Mouse (Mus musculus) liver, embryonic 12.5 days (tissue): ENCODE data around the gene Sorcs2. TPM values are rescaled to one million over a fixed set of nuclear protein-coding genes. Genes with fewer than 3 reads are reported as not detected.

ENCODE experiments used
- ATAC-seq: fragments of 200-750 bp; cut with Nextera tagmentation; 2 replicates; pipeline ENCODE4 v1.8.0; 2017; ENCODE audit warnings: moderate number of reproducible peaks, mild to moderate bottlenecking, moderate library complexity
- H3K27ac ChIP-seq: fragments of 300-500 bp; sonication (generic); 2 replicates; pipeline ENCODE4 v1.5.1; 2016; ENCODE audit warnings: mild to moderate bottlenecking
- H3K27me3 ChIP-seq: fragments of 300-500 bp; sonication (generic); replicated peaks from 2 replicates; pipeline ENCODE4 v1.6.1; 2016; ENCODE audit warnings: mild to moderate bottlenecking, moderate library complexity
- H3K36me3 ChIP-seq: fragments of 300-500 bp; sonication (generic); 2 replicates; pipeline ENCODE4 v1.6.1; 2016; ENCODE audit warnings: mild to moderate bottlenecking, moderate library complexity
- H3K4me1 ChIP-seq: fragments of 300-500 bp; sonication (generic); 2 replicates; pipeline ENCODE4 v1.6.1; 2016
- H3K4me2 ChIP-seq: fragments of 300-500 bp; sonication (generic); 2 replicates; pipeline ENCODE4 v1.6.1; 2016; ENCODE audit warnings: mild to moderate bottlenecking, moderate library complexity
- H3K4me3 ChIP-seq: fragments of 300-500 bp; sonication (generic); 2 replicates; pipeline ENCODE4 v1.5.1; 2016; ENCODE audit warnings: mild to moderate bottlenecking, moderate library complexity
- H3K9ac ChIP-seq: fragments of 300-500 bp; sonication (generic); 2 replicates; pipeline ENCODE4 v1.6.1; 2016; ENCODE audit warnings: mild to moderate bottlenecking, moderate library complexity
- H3K9me3 ChIP-seq: fragments of 300-500 bp; sonication (generic); replicated peaks from 2 replicates; pipeline ENCODE4 v1.6.1; 2016; ENCODE audit warnings: mild to moderate bottlenecking, moderate library complexity
- WGBS: fragments of 180-500 bp; shearing (Covaris S2); methylation state at CpG from one replicate; pipeline ENCODE4 v1.1.7; 2016; ENCODE audit not compliant: insufficient replicate concordance; 5-methylcytosine and 5-hydroxymethylcytosine counted together
- polyA plus RNA-seq: library from polyadenylated mRNA; unstranded; fragments of >200 nt; fragmentation: Nextera tagmentation; extraction: Ambion mirVana; gene quantifications from 2 replicates; pipeline ENCODE4 v1.2.1, GENCODE M21; 2016

Sorcs2 gene
- polyA plus RNA-seq, 1 experiment from 2014 or later, result 1.2 TPM

GRCm38 (mm10) chr5:36007649-36008048 lies 390.3 kb downstream of the Sorcs2 start:
- Histone ChIP-seq H3K4me1 (no peaks in the 10 kb centered on the region), H3K27me3 (no peaks in the 10 kb centered on the region), H3K9ac (no peak overlapping the region), H3K4me3 (no peak overlapping the region), H3K36me3 (no peaks in the 10 kb centered on the region), H3K4me2 (no peak overlapping the region), H3K27ac (no peak overlapping the region), H3K9me3 (no peaks in the 10 kb centered on the region)
- no peak for ATAC-seq
- 69% methylated on average over 10 of the region's 10 CpGs for WGBS

GRCm38 (mm10) chr5:36006586-36006985 lies 391.4 kb downstream of the Sorcs2 start:
- 54% methylated on average over 5 of the region's 5 CpGs for WGBS
- Histone ChIP-seq H3K4me3 (no peak overlapping the region), H3K27me3 (no peaks in the 10 kb centered on the region), H3K9ac (no peak overlapping the region), H3K36me3 (no peaks in the 10 kb centered on the region), H3K27ac (no peak overlapping the region), H3K4me1 (no peaks in the 10 kb centered on the region), H3K4me2 (no peak overlapping the region), H3K9me3 (no peaks in the 10 kb centered on the region)
- ATAC-seq, result no peak

- WGBS, result 52% methylated on average over 8 of the region's 8 CpGs
- Histone ChIP-seq H3K9me3 (no peaks in the 10 kb centered on the region), H3K27me3 (no peaks in the 10 kb centered on the region), H3K4me1 (no peaks in the 10 kb centered on the region), H3K9ac (no peak overlapping the region), H3K4me3 (no peak overlapping the region), H3K27ac (no peak overlapping the region), H3K36me3 (no peaks in the 10 kb centered on the region), H3K4me2 (no peak overlapping the region)
- ATAC-seq, result no peak
Measured at GRCm38 (mm10) chr5:36006106-36006505, 391.8 kb downstream of the Sorcs2 start.

DNA sequence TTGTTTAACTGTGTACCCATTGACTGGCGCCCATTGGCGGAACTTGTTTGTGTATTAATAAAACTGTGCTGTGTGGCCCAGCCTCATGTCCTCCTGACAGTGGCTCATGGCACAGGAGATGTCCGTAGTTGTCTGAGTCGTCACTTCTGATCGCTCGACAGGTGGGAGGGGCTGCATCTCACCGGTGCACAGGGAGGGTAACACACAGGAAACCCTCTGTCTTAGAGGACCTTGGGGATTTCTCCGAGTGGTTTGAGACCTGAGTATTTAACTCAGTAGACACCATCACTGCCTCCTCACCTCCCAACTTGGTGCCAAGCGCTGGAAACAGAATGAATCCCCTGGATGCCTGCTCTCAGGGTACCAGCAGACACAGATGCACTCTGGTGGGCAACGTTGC lies 394.1 kb downstream of the Sorcs2 start:
- no peaks in the 10 kb centered on the region for H3K36me3 ChIP-seq
- no peak overlapping the region for H3K9ac ChIP-seq
- no peaks in the 10 kb centered on the region for H3K27me3 ChIP-seq
- no peaks in the 10 kb centered on the region for H3K4me1 ChIP-seq
- WGBS, result 59% methylated on average over 10 of the region's 10 CpGs
- H3K9me3 ChIP-seq, result no peaks in the 10 kb centered on the region
- H3K4me3 ChIP-seq, result no peak overlapping the region
- ATAC-seq, result no peak
- no peak overlapping the region for H3K27ac ChIP-seq
- no peak overlapping the region for H3K4me2 ChIP-seq

DNA sequence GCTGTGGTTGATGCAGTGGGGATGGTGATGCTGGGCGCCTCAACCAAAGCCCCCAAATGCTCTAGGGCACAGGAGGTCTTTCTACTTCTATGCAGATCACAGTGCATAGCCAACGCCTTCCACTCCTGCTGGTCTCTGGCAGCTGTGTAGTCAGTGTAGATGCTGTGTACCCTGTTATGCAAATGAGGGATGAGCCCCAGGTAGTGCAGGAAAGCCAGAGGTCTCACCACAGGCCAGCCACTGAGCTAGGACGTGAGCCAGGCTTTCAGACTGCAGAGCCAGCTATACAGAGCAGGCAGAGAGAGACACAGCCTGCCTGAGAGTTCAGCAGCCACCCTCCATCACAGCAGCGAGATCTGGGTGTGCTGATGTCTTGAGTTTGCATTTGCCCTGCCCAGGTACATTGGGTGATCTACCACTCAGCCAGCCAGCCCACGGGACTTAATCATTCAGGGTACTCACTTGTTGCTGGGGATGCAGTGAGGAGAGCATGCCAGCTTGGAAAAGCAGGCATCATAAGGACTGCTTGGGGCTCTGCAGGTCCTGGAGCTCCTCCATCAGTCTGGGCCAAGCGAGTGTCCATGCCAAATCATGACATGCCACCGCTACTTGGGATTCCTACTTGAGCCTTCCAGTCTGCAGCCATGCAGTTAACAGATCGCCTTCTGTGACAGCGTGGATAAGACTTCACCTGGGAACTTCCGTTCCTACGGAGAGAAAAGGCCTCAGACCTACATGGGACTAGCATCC lies 407.8 kb downstream of the Sorcs2 start:
- H3K4me3 ChIP-seq, result no peak overlapping the region
- H3K9ac ChIP-seq, result no peak overlapping the region
- no peaks in the 10 kb centered on the region for H3K27me3 ChIP-seq
- ATAC-seq, result no peak
- H3K9me3 ChIP-seq, result no peaks in the 10 kb centered on the region
- no peak overlapping the region for H3K4me2 ChIP-seq
- no peaks in the 10 kb centered on the region for H3K4me1 ChIP-seq
- H3K36me3 ChIP-seq, result no peaks in the 10 kb centered on the region; the same call in 1 of the 2 replicates
- no peak overlapping the region for H3K27ac ChIP-seq
- WGBS, result 64% methylated on average over 11 of the region's 11 CpGs

GRCm38 (mm10) chr5:35989506-35989905 lies 408.4 kb downstream of the Sorcs2 start:
- ATAC-seq, result no peak
- H3K4me3 ChIP-seq, result no peak overlapping the region
- H3K27ac ChIP-seq, result no peak overlapping the region
- H3K9me3 ChIP-seq, result no peaks in the 10 kb centered on the region
- H3K9ac ChIP-seq, result no peak overlapping the region
- no peaks in the 10 kb centered on the region for H3K4me1 ChIP-seq
- WGBS, result 66% methylated on average over 6 of the region's 6 CpGs
- H3K27me3 ChIP-seq, result no peaks in the 10 kb centered on the region
- H3K36me3 ChIP-seq, result no peaks in the 10 kb centered on the region; the same call in 1 of the 2 replicates
- H3K4me2 ChIP-seq, result no peak overlapping the region

DNA sequence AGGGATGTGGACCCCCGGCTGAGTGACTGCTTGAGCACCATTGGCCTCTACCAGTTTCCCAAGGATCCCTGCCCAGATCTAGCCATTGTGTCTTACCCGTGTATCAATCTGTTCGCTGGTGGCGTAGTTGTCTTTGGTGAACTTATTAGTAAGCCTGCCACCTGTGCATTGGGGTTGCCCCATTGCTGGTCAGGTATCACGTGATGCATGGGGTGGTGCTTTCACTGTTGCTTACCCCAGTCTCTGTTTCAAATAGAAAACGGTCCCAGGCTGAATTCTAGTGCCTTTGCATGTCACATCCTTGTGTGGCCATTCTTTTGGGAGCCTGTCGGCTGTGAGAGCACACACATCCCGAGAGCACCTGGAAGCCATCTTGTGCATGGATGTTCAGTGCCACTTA lies 409.9 kb downstream of the Sorcs2 start:
- Histone ChIP-seq H3K9ac (no peak overlapping the region), H3K27ac (no peak overlapping the region), H3K9me3 (no peaks in the 10 kb centered on the region), H3K36me3 (no peaks in the 10 kb centered on the region; the same call in 1 of the 2 replicates), H3K4me2 (no peak overlapping the region), H3K4me1 (no peaks in the 10 kb centered on the region), H3K27me3 (no peaks in the 10 kb centered on the region), H3K4me3 (no peak overlapping the region)
- no peak for ATAC-seq
- 73% methylated on average over 8 of the region's 8 CpGs for WGBS

DNA sequence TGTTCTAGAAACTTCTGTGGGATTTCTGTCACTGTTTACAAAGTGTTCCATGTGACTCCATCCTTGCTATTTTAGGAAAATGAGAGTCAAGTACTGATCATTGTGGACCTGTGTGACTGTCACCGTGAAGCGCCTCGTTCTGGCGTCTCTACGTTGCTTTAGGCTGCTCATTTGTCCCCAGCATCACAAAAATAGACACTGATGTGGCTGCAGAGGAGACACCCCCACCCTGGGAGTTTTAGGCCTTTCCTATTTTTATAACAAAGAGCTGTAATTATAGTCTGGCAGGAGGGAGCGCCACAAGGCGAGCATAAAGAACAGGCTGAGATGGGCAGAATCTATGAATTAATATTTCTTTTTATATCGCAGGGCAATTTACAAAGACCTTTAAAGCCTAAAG lies 412.3 kb downstream of the Sorcs2 start:
- no peaks in the 10 kb centered on the region for H3K27me3 ChIP-seq
- no peak overlapping the region for H3K4me2 ChIP-seq
- WGBS, result 67% methylated on average over 8 of the region's 8 CpGs
- H3K4me3 ChIP-seq, result no peak overlapping the region
- no peaks in the 10 kb centered on the region; the same call in 1 of the 2 replicates for H3K36me3 ChIP-seq
- no peaks in the 10 kb centered on the region for H3K9me3 ChIP-seq
- no peaks in the 10 kb centered on the region for H3K4me1 ChIP-seq
- H3K27ac ChIP-seq, result no peak overlapping the region
- no peak overlapping the region for H3K9ac ChIP-seq
- ATAC-seq, result no peak

DNA sequence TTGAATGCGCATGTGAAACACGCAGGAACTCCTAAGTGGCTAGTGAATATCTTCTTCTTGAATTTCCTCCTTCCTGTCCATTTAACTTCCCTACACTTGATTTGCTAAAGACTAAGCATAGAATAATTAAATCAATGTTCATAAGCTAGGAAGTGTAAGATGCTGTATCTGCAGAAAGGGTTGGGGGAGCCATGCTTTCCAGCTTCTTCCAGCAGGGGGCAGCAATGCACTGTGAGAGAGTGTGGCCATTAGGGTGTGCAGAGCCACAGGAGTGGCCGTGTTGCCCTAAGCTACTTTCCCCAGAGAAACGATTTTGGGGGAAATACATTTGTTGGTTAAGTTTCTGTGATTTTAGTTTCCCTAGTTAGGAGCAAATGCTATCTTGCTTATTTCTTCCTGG lies 416.0 kb downstream of the Sorcs2 start:
- Histone ChIP-seq H3K4me1 (no peaks in the 10 kb centered on the region), H3K9me3 (no peaks in the 10 kb centered on the region), H3K27me3 (no peaks in the 10 kb centered on the region), H3K36me3 (peaks cover 2% of the 10 kb centered on the region; the same call in 1 of the 2 replicates), H3K27ac (no peak overlapping the region), H3K9ac (no peak overlapping the region), H3K4me3 (no peak overlapping the region), H3K4me2 (no peak overlapping the region)
- ATAC-seq, result no peak
- 34% methylated on average over 4 of the region's 4 CpGs for WGBS

GRCm38 (mm10) chr5:35981341-35981740 lies 416.6 kb downstream of the Sorcs2 start:
- H3K9ac ChIP-seq, result no peak overlapping the region
- H3K4me3 ChIP-seq, result no peak overlapping the region
- H3K4me1 ChIP-seq, result no peaks in the 10 kb centered on the region
- H3K4me2 ChIP-seq, result no peak overlapping the region
- no peak overlapping the region for H3K27ac ChIP-seq
- no peaks in the 10 kb centered on the region for H3K27me3 ChIP-seq
- H3K9me3 ChIP-seq, result no peaks in the 10 kb centered on the region
- ATAC-seq, result no peak
- peaks cover 6% of the 10 kb centered on the region; the same call in 1 of the 2 replicates for H3K36me3 ChIP-seq
- 70% methylated on average over 5 of the region's 5 CpGs for WGBS

- no peaks in the 10 kb centered on the region for H3K9me3 ChIP-seq
- H3K4me1 ChIP-seq, result no peaks in the 10 kb centered on the region
- ATAC-seq, result no peak
- H3K36me3 ChIP-seq, result peaks cover 6% of the 10 kb centered on the region; the same call in 1 of the 2 replicates
- no peaks in the 10 kb centered on the region for H3K27me3 ChIP-seq
- no peak overlapping the region for H3K9ac ChIP-seq
- 73% methylated on average over 5 of the region's 5 CpGs for whole genome bisulfite sequencing
- H3K27ac ChIP-seq, result no peak overlapping the region
- no peak overlapping the region for H3K4me2 ChIP-seq
- no peak overlapping the region for H3K4me3 ChIP-seq
Measured at GRCm38 (mm10) chr5:35980542-35980941, 417.4 kb downstream of the Sorcs2 start.

DNA sequence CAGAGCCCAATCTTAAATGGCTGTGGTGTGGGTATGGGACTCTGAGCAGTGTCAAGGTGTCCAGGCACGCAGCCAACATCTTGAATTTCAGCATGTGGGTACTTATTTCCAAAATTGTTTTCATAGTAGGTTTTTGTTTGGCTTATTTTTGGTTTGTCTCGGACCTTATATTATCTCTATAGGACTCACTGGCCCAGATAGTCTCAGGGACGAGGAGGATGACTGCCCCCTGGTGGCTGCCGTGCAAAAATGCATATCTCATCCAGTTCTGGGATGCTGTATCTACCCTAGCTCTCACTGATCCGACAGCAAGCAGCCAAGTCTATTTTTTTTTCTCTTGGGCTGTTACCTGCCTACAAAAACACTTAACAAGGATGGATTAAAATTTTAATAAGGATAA lies 422.3 kb downstream of the Sorcs2 start:
- Histone ChIP-seq H3K27me3 (no peaks in the 10 kb centered on the region), H3K4me1 (no peaks in the 10 kb centered on the region; the same call in 1 of the 2 replicates), H3K9me3 (no peaks in the 10 kb centered on the region), H3K27ac (no peak overlapping the region), H3K4me3 (no peak overlapping the region), H3K4me2 (no peak overlapping the region), H3K9ac (no peak overlapping the region), H3K36me3 (peaks cover 6% of the 10 kb centered on the region; the same call in 1 of the 2 replicates)
- WGBS, result 14% methylated on average over 5 of the region's 5 CpGs
- ATAC-seq, result no peak

DNA sequence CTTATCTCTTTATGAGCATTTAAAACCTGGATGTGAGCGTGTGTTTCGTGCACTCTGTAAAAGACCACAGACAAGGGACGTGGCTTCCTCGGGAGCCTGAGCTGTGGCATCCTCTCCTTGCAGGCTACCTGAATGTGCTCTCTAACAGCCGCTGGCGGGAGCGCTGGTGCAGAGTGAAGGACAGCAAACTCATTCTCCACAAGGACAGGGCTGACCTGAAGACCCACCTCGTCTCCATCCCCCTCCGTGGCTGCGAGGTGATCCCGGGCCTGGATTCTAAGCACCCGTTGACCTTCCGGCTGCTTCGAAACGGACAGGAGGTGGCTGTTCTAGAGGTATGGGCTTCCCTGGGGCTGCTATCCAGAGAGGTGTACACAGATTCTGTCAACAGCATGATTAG lies 423.7 kb downstream of the Sorcs2 start:
- Histone ChIP-seq H3K27me3 (no peaks in the 10 kb centered on the region), H3K9ac (no peak overlapping the region), H3K4me2 (no peak overlapping the region), H3K9me3 (no peaks in the 10 kb centered on the region), H3K4me3 (no peak overlapping the region), H3K36me3 (peaks cover 6% of the 10 kb centered on the region; the same call in 1 of the 2 replicates), H3K4me1 (no peaks in the 10 kb centered on the region; the same call in 1 of the 2 replicates), H3K27ac (no peak overlapping the region)
- ATAC-seq, result no peak
- WGBS, result 72% methylated on average over 15 of the region's 15 CpGs
